Mouse (Mus musculus): ENCODE data around the gene Pld4. TPM values are rescaled to one million over a fixed set of nuclear protein-coding genes. Genes with fewer than 3 reads are reported as not detected.

Gene Pld4
- polyA plus RNA-seq, 1 experiment from 2014 or later, result 6.0 TPM

DNA sequence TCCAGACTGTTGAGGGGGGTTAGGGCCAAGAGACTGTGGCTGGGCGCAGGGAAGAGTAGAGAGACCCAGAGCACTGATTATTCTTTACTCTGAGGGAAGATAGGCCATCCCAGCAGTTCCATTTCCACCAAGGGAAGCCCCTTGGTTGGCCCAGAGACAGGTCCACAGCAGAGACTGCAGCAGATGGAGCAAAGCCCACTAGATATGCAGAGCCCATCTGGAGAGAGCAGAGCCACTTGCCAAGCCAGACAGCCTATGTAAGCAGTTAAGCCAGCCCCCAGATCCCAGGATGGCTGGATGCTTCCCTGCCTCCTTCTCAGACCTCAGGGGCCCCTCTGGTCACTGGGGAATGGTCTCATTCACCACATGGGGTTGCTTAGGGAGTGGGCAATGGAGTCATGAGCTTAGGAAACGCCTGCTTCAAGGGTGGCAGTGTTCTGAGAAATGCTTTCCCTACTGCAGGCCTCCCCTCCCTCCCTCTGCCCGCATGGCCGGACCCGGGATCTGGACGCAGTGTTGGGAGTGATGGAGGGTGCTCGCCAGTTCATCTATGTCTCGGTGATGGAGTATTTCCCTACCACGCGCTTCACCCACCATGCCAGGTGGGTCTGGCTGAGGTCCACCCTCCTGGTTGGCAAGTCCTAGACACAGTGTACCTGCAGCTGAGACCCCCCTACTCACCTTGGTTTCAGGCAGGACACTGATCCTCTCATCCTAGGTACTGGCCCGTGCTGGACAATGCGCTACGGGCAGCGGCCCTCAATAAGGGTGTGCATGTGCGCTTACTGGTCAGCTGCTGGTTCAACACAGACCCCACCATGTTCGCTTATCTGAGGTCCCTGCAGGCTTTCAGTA is 6.8 kb downstream of the Pld4 start:
- no peak overlapping the region for H3K4me3 ChIP-seq (replicated peaks; ENCODE audit: low read depth, low read length)
- no peaks in the 10 kb centered on the region for H3K27me3 ChIP-seq (ENCODE audit: control insufficient read depth, insufficient read depth, low read length)
- DNase-seq, result no peak
- no peak overlapping the region for H3K27ac ChIP-seq (replicated peaks; ENCODE audit: low read depth, low read length)
- H3K9ac ChIP-seq (replicated peaks; ENCODE audit: low read length), result no peak overlapping the region
- no peaks in the 10 kb centered on the region for H3K9me3 ChIP-seq (ENCODE audit: control insufficient read depth, low read length)
- ATAC-seq (ENCODE audit: low FRiP score, low TSS enrichment), result no peak
- H3K4me2 ChIP-seq (ENCODE audit: low read length), result no peak overlapping the region
- no peaks in the 10 kb centered on the region for H3K4me1 ChIP-seq (ENCODE audit: control insufficient read depth, insufficient read depth, low read length)
- H3K36me3 ChIP-seq (ENCODE audit: control insufficient read depth, insufficient read depth, low read length), result no peaks in the 10 kb centered on the region
- WGBS, result 90% methylated on average over 16 of the region's 16 CpGs

DNA sequence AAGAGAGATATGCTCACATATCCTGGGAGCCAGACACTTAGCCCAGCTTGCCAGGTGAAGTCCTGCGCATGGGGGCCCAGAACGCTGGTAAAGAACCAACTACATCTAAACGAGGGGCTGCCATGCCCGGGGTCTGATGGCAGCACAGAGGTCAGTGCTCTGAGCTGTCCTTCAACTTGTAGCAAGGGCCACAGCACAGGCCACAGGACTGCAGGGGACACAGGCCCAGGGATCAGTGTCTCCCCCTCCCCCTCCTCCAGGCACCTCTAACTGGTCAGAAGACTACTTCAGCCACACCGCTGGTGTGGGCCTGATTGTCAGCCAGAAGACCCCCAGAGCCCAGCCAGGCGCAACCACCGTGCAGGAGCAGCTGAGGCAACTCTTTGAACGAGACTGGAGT is 7.7 kb downstream of the Pld4 start:
- Histone ChIP-seq H3K27ac (replicated peaks; ENCODE audit: low read depth, low read length) (no peak overlapping the region), H3K9ac (replicated peaks; ENCODE audit: low read length) (no peak overlapping the region), H3K4me2 (ENCODE audit: low read length) (no peak overlapping the region), H3K9me3 (ENCODE audit: control insufficient read depth, low read length) (no peaks in the 10 kb centered on the region), H3K36me3 (ENCODE audit: control insufficient read depth, insufficient read depth, low read length) (no peaks in the 10 kb centered on the region), H3K4me3 (replicated peaks; ENCODE audit: low read depth, low read length) (no peak overlapping the region), H3K4me1 (ENCODE audit: control insufficient read depth, insufficient read depth, low read length) (no peaks in the 10 kb centered on the region), H3K27me3 (ENCODE audit: control insufficient read depth, insufficient read depth, low read length) (no peaks in the 10 kb centered on the region)
- DNase-seq, result no peak
- WGBS, result 84% methylated on average over 8 of the region's 8 CpGs
- no peak for ATAC-seq (ENCODE audit: low FRiP score, low TSS enrichment)

DNA sequence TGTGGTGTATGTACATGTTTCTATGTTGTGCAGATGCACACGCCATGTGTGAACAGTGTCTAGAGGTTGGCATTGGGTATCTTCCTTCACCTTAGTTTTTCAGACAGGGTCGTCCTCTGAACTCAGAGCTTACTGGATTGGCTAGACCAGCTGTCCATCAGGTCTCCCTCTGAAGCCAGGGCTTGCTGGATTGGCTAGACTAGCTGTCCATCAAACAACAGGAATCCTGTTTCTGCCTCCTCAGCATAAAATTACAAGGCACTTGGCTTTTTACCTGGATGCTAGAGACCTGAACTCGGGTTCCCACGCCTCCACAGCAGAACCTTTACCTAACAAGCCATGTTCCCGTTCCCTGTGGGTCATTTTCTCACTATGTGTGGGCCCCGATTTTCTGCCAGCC is 8.6 kb downstream of the Pld4 start:
- no peaks in the 10 kb centered on the region for H3K9me3 ChIP-seq (ENCODE audit: control insufficient read depth, low read length)
- ATAC-seq (ENCODE audit: low FRiP score, low TSS enrichment) (no peak), DNase-seq (no peak)
- H3K27ac ChIP-seq (replicated peaks; ENCODE audit: low read depth, low read length), result no peak overlapping the region
- H3K4me3 ChIP-seq (replicated peaks; ENCODE audit: low read depth, low read length), result no peak overlapping the region
- no peaks in the 10 kb centered on the region for H3K4me1 ChIP-seq (ENCODE audit: control insufficient read depth, insufficient read depth, low read length)
- no peak overlapping the region for H3K9ac ChIP-seq (replicated peaks; ENCODE audit: low read length)
- 89% methylated on average over 6 of the region's 6 CpGs for WGBS
- H3K36me3 ChIP-seq (ENCODE audit: control insufficient read depth, insufficient read depth, low read length), result no peaks in the 10 kb centered on the region
- no peaks in the 10 kb centered on the region for H3K27me3 ChIP-seq (ENCODE audit: control insufficient read depth, insufficient read depth, low read length)
- H3K4me2 ChIP-seq (ENCODE audit: low read length), result no peak overlapping the region

DNA sequence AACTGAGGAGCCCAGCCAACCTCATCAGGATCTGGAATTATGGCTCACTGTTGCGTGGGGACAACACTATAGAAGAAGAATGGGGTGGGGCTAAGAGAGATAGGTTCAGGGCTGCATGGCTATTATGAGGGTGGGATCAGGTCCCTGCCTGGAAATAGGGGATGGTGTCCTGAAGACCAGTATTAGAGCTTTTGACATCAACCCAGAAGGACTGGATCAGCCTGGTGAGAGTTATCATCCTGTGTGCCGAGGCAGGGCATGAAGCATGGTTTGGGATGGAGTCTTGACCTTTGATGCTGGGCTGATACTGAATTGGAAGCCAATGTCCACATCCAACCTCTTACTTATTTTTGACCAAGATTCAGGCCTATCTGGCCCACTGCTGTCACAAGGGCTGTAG is 9.3 kb downstream of the Pld4 start:
- no peak overlapping the region for H3K27ac ChIP-seq (replicated peaks; ENCODE audit: low read depth, low read length)
- no peak overlapping the region for H3K4me2 ChIP-seq (ENCODE audit: low read length)
- ATAC-seq (ENCODE audit: low FRiP score, low TSS enrichment) (no peak), DNase-seq (no peak)
- 75% methylated on average over 2 of the region's 2 CpGs for WGBS
- no peak overlapping the region for H3K4me3 ChIP-seq (replicated peaks; ENCODE audit: low read depth, low read length)
- H3K9ac ChIP-seq (replicated peaks; ENCODE audit: low read length), result no peak overlapping the region
- H3K36me3 ChIP-seq (ENCODE audit: control insufficient read depth, insufficient read depth, low read length), result no peaks in the 10 kb centered on the region
- H3K4me1 ChIP-seq (ENCODE audit: control insufficient read depth, insufficient read depth, low read length), result no peaks in the 10 kb centered on the region
- H3K9me3 ChIP-seq (ENCODE audit: control insufficient read depth, low read length), result no peaks in the 10 kb centered on the region
- no peaks in the 10 kb centered on the region for H3K27me3 ChIP-seq (ENCODE audit: control insufficient read depth, insufficient read depth, low read length)

DNA sequence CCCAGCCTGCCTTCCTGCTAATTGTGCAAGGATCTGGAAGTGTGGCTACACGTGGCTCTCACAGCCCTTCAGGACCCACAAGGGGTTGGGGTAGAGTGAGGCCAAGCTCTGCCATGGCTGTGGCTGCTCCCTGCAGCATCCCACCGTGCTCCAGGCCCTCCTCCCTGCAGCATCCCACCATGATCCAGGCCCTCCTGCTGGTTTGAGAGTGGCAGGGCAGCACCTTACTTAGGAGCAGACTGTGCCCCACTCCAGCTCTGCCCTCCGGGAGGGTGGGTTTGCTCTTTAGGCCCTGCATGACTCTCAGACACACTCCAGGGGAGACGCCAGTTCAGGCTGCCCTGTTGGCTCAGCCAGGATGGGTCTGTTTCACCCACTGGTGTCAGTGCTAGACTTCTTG is 9.9 kb downstream of the Pld4 start:
- Histone ChIP-seq H3K36me3 (ENCODE audit: control insufficient read depth, insufficient read depth, low read length) (no peaks in the 10 kb centered on the region), H3K4me2 (ENCODE audit: low read length) (no peak overlapping the region), H3K27ac (replicated peaks; ENCODE audit: low read depth, low read length) (no peak overlapping the region), H3K9ac (replicated peaks; ENCODE audit: low read length) (no peak overlapping the region), H3K27me3 (ENCODE audit: control insufficient read depth, insufficient read depth, low read length) (no peaks in the 10 kb centered on the region), H3K4me1 (ENCODE audit: control insufficient read depth, insufficient read depth, low read length) (no peaks in the 10 kb centered on the region), H3K4me3 (replicated peaks; ENCODE audit: low read depth, low read length) (no peak overlapping the region), H3K9me3 (ENCODE audit: control insufficient read depth, low read length) (no peaks in the 10 kb centered on the region)
- ATAC-seq (ENCODE audit: low FRiP score, low TSS enrichment) (no peak), DNase-seq (no peak)
- WGBS, result 82% methylated on average over 4 of the region's 4 CpGs

DNA sequence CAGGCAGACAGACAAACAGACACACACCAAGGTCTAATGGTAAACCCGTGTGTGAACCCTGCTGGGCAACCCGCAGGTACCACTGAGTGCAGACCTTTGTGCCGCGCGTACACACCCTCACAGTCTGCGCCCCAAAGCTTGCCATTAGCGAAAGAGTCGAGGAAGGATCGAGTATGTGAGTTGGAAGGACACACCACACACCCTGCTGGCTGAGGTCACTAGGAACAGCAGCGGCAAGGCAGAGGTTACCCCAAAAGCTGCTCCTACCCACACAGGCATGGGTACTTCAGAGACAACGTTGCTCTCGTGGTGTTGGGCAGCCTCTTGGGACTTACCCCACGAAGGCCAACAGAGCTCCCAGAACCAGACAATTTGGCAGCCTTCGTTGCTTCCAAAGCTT is 11.9 kb downstream of the Pld4 start:
- 89% methylated on average over 14 of the region's 14 CpGs for WGBS
- H3K4me2 ChIP-seq (ENCODE audit: low read length), result no peak overlapping the region
- no peaks in the 10 kb centered on the region for H3K9me3 ChIP-seq (ENCODE audit: control insufficient read depth, low read length)
- no peak overlapping the region for H3K4me3 ChIP-seq (replicated peaks; ENCODE audit: low read depth, low read length)
- ATAC-seq (ENCODE audit: low FRiP score, low TSS enrichment) (no peak), DNase-seq (no peak)
- H3K9ac ChIP-seq (replicated peaks; ENCODE audit: low read length), result no peak overlapping the region
- no peaks in the 10 kb centered on the region for H3K27me3 ChIP-seq (ENCODE audit: control insufficient read depth, insufficient read depth, low read length)
- no peak overlapping the region for H3K27ac ChIP-seq (replicated peaks; ENCODE audit: low read depth, low read length)
- no peaks in the 10 kb centered on the region for H3K4me1 ChIP-seq (ENCODE audit: control insufficient read depth, insufficient read depth, low read length)
- no peaks in the 10 kb centered on the region for H3K36me3 ChIP-seq (ENCODE audit: control insufficient read depth, insufficient read depth, low read length)

DNA sequence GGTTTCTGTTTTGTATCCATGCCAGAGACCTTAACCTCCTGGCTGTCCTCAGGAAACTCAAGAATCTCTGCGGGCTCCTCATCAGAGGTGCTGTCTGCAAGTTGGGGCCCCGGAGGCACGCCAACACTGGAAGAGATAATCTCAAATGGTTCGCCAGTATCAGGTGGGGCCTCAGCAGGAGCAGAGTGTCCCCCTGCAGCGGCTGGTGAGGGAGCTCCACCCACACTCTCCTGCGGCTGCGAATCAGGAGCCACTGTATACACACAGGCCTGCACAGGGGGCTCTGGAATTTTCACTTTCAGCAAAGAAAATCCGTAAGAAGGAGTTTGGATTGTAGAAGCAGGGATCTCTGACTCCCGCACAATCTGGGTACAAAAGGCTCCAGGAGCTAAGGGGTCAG is 12.9 kb downstream of the Pld4 start:
- 45% methylated on average over 9 of the region's 9 CpGs for WGBS

DNA sequence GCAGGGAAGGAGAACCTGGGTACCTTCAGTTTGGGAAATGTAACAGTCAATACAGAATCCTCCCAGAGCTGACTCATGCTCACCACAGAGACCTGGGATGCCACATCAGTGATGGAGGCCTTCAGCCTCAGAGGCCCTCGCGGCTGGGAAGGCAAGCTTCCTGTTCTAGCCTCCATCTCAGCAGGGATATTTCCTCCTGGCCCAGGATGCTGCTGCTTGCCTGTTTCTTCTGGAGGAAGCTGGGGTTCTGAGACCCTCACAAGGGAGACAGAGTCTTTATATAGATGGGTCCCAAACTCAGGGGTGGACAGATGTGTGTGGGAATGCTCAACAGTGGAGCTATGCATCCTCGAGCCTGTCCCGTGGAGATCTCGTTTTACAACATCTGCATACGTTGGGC is 13.6 kb downstream of the Pld4 start:
- Histone ChIP-seq H3K27me3 (ENCODE audit: control insufficient read depth, insufficient read depth, low read length) (no peaks in the 10 kb centered on the region), H3K9me3 (ENCODE audit: control insufficient read depth, low read length) (no peaks in the 10 kb centered on the region), H3K4me2 (ENCODE audit: low read length) (no peak overlapping the region), H3K4me3 (replicated peaks; ENCODE audit: low read depth, low read length) (no peak overlapping the region), H3K4me1 (ENCODE audit: control insufficient read depth, insufficient read depth, low read length) (no peaks in the 10 kb centered on the region), H3K36me3 (ENCODE audit: control insufficient read depth, insufficient read depth, low read length) (no peaks in the 10 kb centered on the region), H3K9ac (replicated peaks; ENCODE audit: low read length) (no peak overlapping the region), H3K27ac (replicated peaks; ENCODE audit: low read depth, low read length) (no peak overlapping the region)
- ATAC-seq (ENCODE audit: low FRiP score, low TSS enrichment) (no peak), DNase-seq (no peak)
- WGBS, result 89% methylated on average over 6 of the region's 6 CpGs

More for the DNA sequence above, 12.9 kb downstream of the Pld4 start:
- Histone ChIP-seq H3K36me3 (ENCODE audit: control insufficient read depth, insufficient read depth, low read length) (no peaks in the 10 kb centered on the region), H3K9me3 (ENCODE audit: control insufficient read depth, low read length) (no peaks in the 10 kb centered on the region), H3K9ac (replicated peaks; ENCODE audit: low read length) (no peak overlapping the region), H3K4me1 (ENCODE audit: control insufficient read depth, insufficient read depth, low read length) (no peaks in the 10 kb centered on the region), H3K4me2 (ENCODE audit: low read length) (no peak overlapping the region), H3K27ac (replicated peaks; ENCODE audit: low read depth, low read length) (no peak overlapping the region), H3K4me3 (replicated peaks; ENCODE audit: low read depth, low read length) (no peak overlapping the region), H3K27me3 (ENCODE audit: control insufficient read depth, insufficient read depth, low read length) (no peaks in the 10 kb centered on the region)
- no peak for DNase-seq
- no peak for ATAC-seq (ENCODE audit: low FRiP score, low TSS enrichment)

DNA sequence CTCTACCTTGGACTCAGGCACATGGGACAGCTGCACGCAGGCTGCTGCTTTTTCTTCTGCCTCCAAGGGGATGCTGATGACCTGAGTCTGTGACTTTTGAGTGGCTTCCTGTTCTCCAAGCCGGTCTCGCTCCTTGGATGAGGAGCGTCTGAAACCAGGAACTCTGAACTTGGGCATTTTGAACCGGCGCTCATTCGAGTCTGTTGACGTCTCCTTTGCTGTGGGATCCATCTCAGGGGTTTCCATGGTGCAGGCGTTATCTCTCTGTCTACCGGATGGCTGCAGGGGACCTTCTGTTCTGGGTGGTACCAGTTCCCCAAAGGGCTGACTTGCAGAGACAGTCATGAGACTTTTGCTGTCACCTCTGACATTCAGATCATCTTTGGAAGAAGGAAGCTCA is 14.0 kb downstream of the Pld4 start:
- H3K4me1 ChIP-seq (ENCODE audit: control insufficient read depth, insufficient read depth, low read length), result no peaks in the 10 kb centered on the region
- no peak overlapping the region for H3K9ac ChIP-seq (replicated peaks; ENCODE audit: low read length)
- DNase-seq (no peak), ATAC-seq (ENCODE audit: low FRiP score, low TSS enrichment) (no peak)
- H3K4me2 ChIP-seq (ENCODE audit: low read length), result no peak overlapping the region
- no peaks in the 10 kb centered on the region for H3K27me3 ChIP-seq (ENCODE audit: control insufficient read depth, insufficient read depth, low read length)
- no peaks in the 10 kb centered on the region for H3K36me3 ChIP-seq (ENCODE audit: control insufficient read depth, insufficient read depth, low read length)
- no peaks in the 10 kb centered on the region for H3K9me3 ChIP-seq (ENCODE audit: control insufficient read depth, low read length)
- H3K4me3 ChIP-seq (replicated peaks; ENCODE audit: low read depth, low read length), result no peak overlapping the region
- WGBS, result 96% methylated on average over 10 of the region's 10 CpGs
- H3K27ac ChIP-seq (replicated peaks; ENCODE audit: low read depth, low read length), result no peak overlapping the region

All from midbrain, embryonic 14.5 days (tissue).